Mouse (Mus musculus) MEL (cell line): ENCODE measurements around the gene Gm1113. TPM values are rescaled to one million over a fixed set of nuclear protein-coding genes. Genes with fewer than 3 reads are reported as not detected.

Experiments
- DNase-seq: peaks from one replicate; pipeline ENCODE4 v3.0.0; 2011; ENCODE audit warnings: low read depth, low spot score
- H3K27ac ChIP-seq: 2 replicates; pipeline ENCODE4 v1.5.1; 2012; ENCODE audit warnings: low read depth, mild to moderate bottlenecking, control low read depth, low read length, moderate library complexity; ENCODE audit not compliant: control insufficient read depth
- H3K27me3 ChIP-seq, 2 experiments: fragments of 150-350 bp in 1 of 2; sonication (generic) in 1 of 2; 2 replicates each; pipeline ENCODE4 v1.6.1; 2012; ENCODE audit warnings: low read length in 2 of 2, mild to moderate bottlenecking in 2 of 2, improper control_type of control experiment in 1 of 2, moderate library complexity in 1 of 2; ENCODE audit not compliant: insufficient read depth in 2 of 2, control insufficient read depth in 1 of 2
- H3K36me3 ChIP-seq, 2 experiments: 2 replicates each; pipeline ENCODE4 v1.6.1; 2012 to 2014; ENCODE audit warnings: low read length in 2 of 2, improper control_type of control experiment in 1 of 2, inconsistent platforms in 1 of 2, mild to moderate bottlenecking in 1 of 2; ENCODE audit not compliant: insufficient read depth in 2 of 2, control insufficient read depth in 1 of 2
- H3K4me1 ChIP-seq, 2 experiments: fragments of 150-350 bp in 1 of 2; sonication (generic) in 1 of 2; 2 replicates each; pipeline ENCODE4 v1.6.1; 2012; ENCODE audit warnings: low read length in 2 of 2, improper control_type of control experiment in 1 of 2, mild to moderate bottlenecking in 1 of 2; ENCODE audit not compliant: insufficient read depth in 2 of 2, control insufficient read depth in 1 of 2
- H3K4me3 ChIP-seq, 2 experiments: fragments of 150-350 bp in 1 of 2; sonication (generic) in 1 of 2; 2 replicates each; pipeline ENCODE4 v1.5.1; 2012; ENCODE audit warnings: low read depth in 2 of 2, low read length in 2 of 2, mild to moderate bottlenecking in 2 of 2, moderate library complexity in 2 of 2, control low read depth in 1 of 2, improper control_type of control experiment in 1 of 2; ENCODE audit not compliant: control insufficient read depth in 1 of 2, insufficient read depth in 1 of 2
- H3K79me2 ChIP-seq: 2 replicates; pipeline ENCODE4 v1.6.1; 2012; ENCODE audit warnings: mild to moderate bottlenecking, low read length, moderate library complexity; ENCODE audit not compliant: control insufficient read depth, poor library complexity, insufficient read depth
- H3K9ac ChIP-seq: 2 replicates; pipeline ENCODE4 v1.6.1; 2012; ENCODE audit warnings: low read depth, mild to moderate bottlenecking, control low read depth, low read length, moderate library complexity; ENCODE audit not compliant: control insufficient read depth, poor library complexity, severe bottlenecking
- H3K9me3 ChIP-seq: fragments of 150-350 bp; sonication (generic); replicated peaks from 2 replicates; pipeline ENCODE4 v1.6.1; 2012; ENCODE audit warnings: mild to moderate bottlenecking, low read length, improper control_type of control experiment, moderate library complexity; ENCODE audit not compliant: insufficient read depth
- CHD1 ChIP-seq: IDR thresholded peaks from 2 replicates; pipeline ENCODE4 v1.6.1; 2012; ENCODE audit warnings: low read depth, mild to moderate bottlenecking, inconsistent platforms, low read length, improper control_type of control experiment
- CTCF ChIP-seq, 3 experiments: IDR thresholded peaks in 2 of 3; conservative IDR thresholded peaks in 1 of 3; 2 replicates each; pipeline ENCODE4 v1.5.1; 2011 to 2012; ENCODE audit warnings: low read length in 3 of 3, low read depth in 2 of 3, mild to moderate bottlenecking in 2 of 3, improper control_type of control experiment in 1 of 3, inconsistent platforms in 1 of 3, mixed read lengths in 1 of 3, moderate library complexity in 1 of 3; ENCODE audit not compliant: control insufficient read depth in 1 of 3, insufficient read depth in 1 of 3, poor library complexity in 1 of 3, severe bottlenecking in 1 of 3
- ELF1 ChIP-seq: IDR thresholded peaks from 2 replicates; pipeline ENCODE4 v1.6.1; 2014; ENCODE audit warnings: low read depth, mild to moderate bottlenecking, inconsistent platforms, low read length, improper control_type of control experiment, moderate library complexity
- ETS1 ChIP-seq: IDR thresholded peaks from 2 replicates; pipeline ENCODE4 v1.6.1; 2012; ENCODE audit warnings: low read depth, mild to moderate bottlenecking, inconsistent platforms, low read length, improper control_type of control experiment, moderate library complexity
- GABPA ChIP-seq: IDR thresholded peaks from 2 replicates; pipeline ENCODE4 v1.6.1; 2012; ENCODE audit warnings: low read depth, mild to moderate bottlenecking, inconsistent platforms, low read length, improper control_type of control experiment, moderate library complexity
- GATA1 ChIP-seq: IDR thresholded peaks from 2 replicates; pipeline ENCODE4 v1.6.1; 2011; ENCODE audit warnings: low read depth, low read length, improper control_type of control experiment
- JUND ChIP-seq: IDR thresholded peaks from 2 replicates; pipeline ENCODE4 v1.6.1; 2011; ENCODE audit warnings: low read depth, mild to moderate bottlenecking, improper control_type of control experiment, low read length
- MAFK ChIP-seq: IDR thresholded peaks from 2 replicates; pipeline ENCODE4 v1.6.1; 2011; ENCODE audit warnings: low read depth, mild to moderate bottlenecking, low read length, improper control_type of control experiment, borderline replicate concordance
- MAZ ChIP-seq: IDR thresholded peaks from 2 replicates; pipeline ENCODE4 v1.6.1; 2012; ENCODE audit warnings: low read depth, mild to moderate bottlenecking, inconsistent platforms, low read length, improper control_type of control experiment
- MXI1 ChIP-seq: IDR thresholded peaks from 2 replicates; pipeline ENCODE4 v1.6.1; 2011; ENCODE audit warnings: mild to moderate bottlenecking, low read depth, low read length, improper control_type of control experiment
- MYB ChIP-seq: IDR thresholded peaks from 2 replicates; pipeline ENCODE4 v1.6.1; 2011; ENCODE audit warnings: mild to moderate bottlenecking, low read depth, low read length, improper control_type of control experiment
- POLR2AphosphoS2 ChIP-seq: IDR thresholded peaks from 2 replicates; pipeline ENCODE4 v1.6.1; 2011; ENCODE audit warnings: low read length, improper control_type of control experiment
- POLR2AphosphoS5 ChIP-seq: IDR thresholded peaks from 2 replicates; pipeline ENCODE4 v1.6.1; 2012; ENCODE audit warnings: low read depth, borderline replicate concordance, mild to moderate bottlenecking, inconsistent platforms, low read length, moderate library complexity, mixed read lengths
- RAD21 ChIP-seq: IDR thresholded peaks from 2 replicates; pipeline ENCODE4 v1.6.1; 2011; ENCODE audit warnings: mild to moderate bottlenecking, low read depth, low read length, improper control_type of control experiment
- RCOR1 ChIP-seq: IDR thresholded peaks from 2 replicates; pipeline ENCODE4 v1.6.1; 2012; ENCODE audit warnings: low read depth, mild to moderate bottlenecking, inconsistent platforms, low read length, improper control_type of control experiment
- SIN3A ChIP-seq: IDR thresholded peaks from 2 replicates; pipeline ENCODE4 v1.6.1; 2012; ENCODE audit warnings: low read length, improper control_type of control experiment, inconsistent platforms
- TAL1 ChIP-seq: IDR thresholded peaks from 2 replicates; pipeline ENCODE4 v1.6.1; 2012; ENCODE audit warnings: mild to moderate bottlenecking, inconsistent platforms, low read length, moderate library complexity, mixed read lengths
- TBP ChIP-seq: IDR thresholded peaks from 2 replicates; pipeline ENCODE4 v1.8.0; 2011; ENCODE audit warnings: low read depth, low read length, improper control_type of control experiment
- TCF12 ChIP-seq: IDR thresholded peaks from 2 replicates; pipeline ENCODE4 v1.6.1; 2014; ENCODE audit warnings: low read depth, mild to moderate bottlenecking, inconsistent platforms, low read length, improper control_type of control experiment, moderate library complexity
- UBTF ChIP-seq: IDR thresholded peaks from 2 replicates; pipeline ENCODE4 v1.6.1; 2012; ENCODE audit warnings: low read depth, mild to moderate bottlenecking, inconsistent platforms, low read length, improper control_type of control experiment, moderate library complexity, borderline replicate concordance; ENCODE audit not compliant: insufficient read depth
- USF1 ChIP-seq: IDR thresholded peaks from 2 replicates; pipeline ENCODE4 v1.6.1; 2014; ENCODE audit warnings: low read depth, mild to moderate bottlenecking, inconsistent platforms, low read length, improper control_type of control experiment, moderate library complexity
- ZKSCAN1 ChIP-seq: IDR thresholded peaks from 2 replicates; pipeline ENCODE4 v1.6.1; 2012; ENCODE audit warnings: low read depth, mild to moderate bottlenecking, inconsistent platforms, low read length, improper control_type of control experiment, moderate library complexity
- ZNF384 ChIP-seq: IDR thresholded peaks from 2 replicates; pipeline ENCODE4 v1.6.1; 2012; ENCODE audit warnings: low read depth, mild to moderate bottlenecking, inconsistent platforms, low read length, improper control_type of control experiment
- polyA plus RNA-seq, 2 experiments: library from polyadenylated mRNA; stranded (reverse) in 1 of 2; unstranded in 1 of 2; fragments of >175 nt in 1 of 2; fragments of >200 nt in 1 of 2; gene quantifications; 2 replicates each; pipeline versions ENCODE4 v1.2.1 to v1.2.4; 2012; ENCODE audit warnings: low replicate concordance in 2 of 2, low read depth in 1 of 2; ENCODE audit not compliant: insufficient read length in 2 of 2, insufficient read depth in 1 of 2, missing spikeins in 1 of 2
- total RNA-seq: library from RNA; depleted of rRNA; stranded (reverse); fragments of 300-350 nt; gene quantifications from 2 replicates; pipeline ENCODE4 v1.2.3, GENCODE M21; 2012

The Gm1113 gene
- total and polyA plus RNA-seq, 3 experiments, result not detected

- no peaks in the 10 kb centered on the region for H3K27me3 ChIP-seq
- no peak overlapping the region for H3K4me3 ChIP-seq
- H3K9me3 ChIP-seq, result no peaks in the 10 kb centered on the region
- no peak overlapping the region for H3K27ac ChIP-seq
- H3K4me1 ChIP-seq, result no peaks in the 10 kb centered on the region
- DNase-seq, result no peak
- no peaks in the 10 kb centered on the region for H3K36me3 ChIP-seq
- H3K9ac ChIP-seq, result no peak overlapping the region
- H3K79me2 ChIP-seq, result no peaks in the 10 kb centered on the region
- TF ChIP-seq CTCF (IDR thresholded peaks at IDR 0.05 in 2 of 3, conservative IDR thresholded peaks at IDR 0.05 in 1 of 3; ENCODE audit: control insufficient read depth in 1 of 3, insufficient read depth in 1 of 3, low read depth in 2 of 3, low read length in 3 of 3, poor library complexity in 1 of 3, severe bottlenecking in 1 of 3) (no peak), CHD1 (no peak), ZKSCAN1 (no peak), ETS1 (no peak), POLR2AphosphoS2 (no peak), RCOR1 (no peak), TCF12 (no peak), TBP (no peak), JUND (no peak), MXI1 (no peak), POLR2AphosphoS5 (no peak), GABPA (no peak), ZNF384 (no peak), MAFK (no peak), RAD21 (no peak), MYB (no peak), ELF1 (no peak), MAZ (no peak)
Observed at GRCm38 (mm10) chr9:35494937-35495336, 23.1 kb downstream of the Gm1113 start.

- Histone ChIP-seq H3K79me2 (no peaks in the 10 kb centered on the region), H3K27me3 (no peaks in the 10 kb centered on the region), H3K36me3 (no peaks in the 10 kb centered on the region), H3K4me3 (no peak overlapping the region), H3K9me3 (no peaks in the 10 kb centered on the region), H3K4me1 (no peaks in the 10 kb centered on the region), H3K27ac (no peak overlapping the region), H3K9ac (no peak overlapping the region)
- DNase-seq, result no peak
- TF ChIP-seq SIN3A (no peak), GATA1 (no peak), CHD1 (no peak), UBTF (no peak), JUND (no peak), USF1 (no peak), ELF1 (no peak), ZKSCAN1 (no peak), TAL1 (no peak)
Observed at GRCm38 (mm10) chr9:35493733-35494092, 24.4 kb downstream of the Gm1113 start.
